Mouse (Mus musculus) neutrophil, adult 83 days (primary cell): ENCODE measurements around the gene Exosc3. TPM values are rescaled to one million over a fixed set of nuclear protein-coding genes. Genes with fewer than 3 reads are reported as not detected.

Experiments used
- total RNA-seq, 2 experiments: library from RNA; stranded (reverse); gene quantifications; one replicate each; pipeline ENCODE4 v1.2.4; 2023

The Exosc3 gene
- 10 to 100 TPM; 20.7 to 21.4 TPM for total RNA-seq

DNA sequence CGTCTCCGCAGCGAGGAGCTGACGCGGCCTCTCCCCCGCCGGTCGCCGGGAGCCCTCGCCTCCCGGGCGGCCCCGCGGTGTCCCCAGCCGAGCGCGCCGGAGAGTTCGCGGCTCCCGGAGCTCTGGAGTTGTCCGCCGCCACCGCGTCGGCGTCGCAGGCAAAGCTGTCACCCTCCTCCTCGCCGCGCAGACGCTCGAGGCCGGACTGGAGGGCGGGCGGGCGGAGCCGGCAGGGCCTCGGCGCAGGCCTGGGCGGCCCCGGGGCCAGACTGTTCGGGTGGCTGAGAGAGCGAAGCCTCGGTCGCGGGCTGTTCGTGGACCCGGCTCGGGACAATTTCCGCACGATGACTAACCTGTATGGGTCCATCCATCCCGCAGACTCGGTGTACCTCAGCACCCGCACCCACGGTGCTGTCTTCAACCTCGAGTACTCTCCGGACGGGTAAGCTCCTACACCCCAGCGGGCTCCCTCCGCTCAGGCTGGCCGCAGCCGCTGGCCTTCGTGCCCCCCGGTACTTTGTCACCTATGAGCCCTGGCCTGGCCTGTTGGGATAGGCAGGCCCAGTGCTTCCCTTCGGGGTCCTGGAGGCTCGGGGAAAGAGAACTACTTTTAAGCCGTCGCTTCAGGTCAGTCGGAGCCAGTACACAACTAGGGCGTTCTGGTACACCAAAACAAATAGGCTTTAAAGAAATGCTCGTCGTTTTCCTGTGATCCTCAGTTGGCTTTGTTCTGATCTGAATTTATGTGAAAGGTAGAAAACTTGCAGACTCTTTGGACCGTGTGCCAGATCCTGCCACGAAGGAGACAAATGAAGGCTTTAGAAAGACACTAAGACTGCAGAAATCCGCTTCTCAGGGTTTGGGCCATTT, at the start of gene Exosc3:
TSS of gene Exosc3 (minus strand) at position 447 of the 870 bp plus-strand sequence.

DNA sequence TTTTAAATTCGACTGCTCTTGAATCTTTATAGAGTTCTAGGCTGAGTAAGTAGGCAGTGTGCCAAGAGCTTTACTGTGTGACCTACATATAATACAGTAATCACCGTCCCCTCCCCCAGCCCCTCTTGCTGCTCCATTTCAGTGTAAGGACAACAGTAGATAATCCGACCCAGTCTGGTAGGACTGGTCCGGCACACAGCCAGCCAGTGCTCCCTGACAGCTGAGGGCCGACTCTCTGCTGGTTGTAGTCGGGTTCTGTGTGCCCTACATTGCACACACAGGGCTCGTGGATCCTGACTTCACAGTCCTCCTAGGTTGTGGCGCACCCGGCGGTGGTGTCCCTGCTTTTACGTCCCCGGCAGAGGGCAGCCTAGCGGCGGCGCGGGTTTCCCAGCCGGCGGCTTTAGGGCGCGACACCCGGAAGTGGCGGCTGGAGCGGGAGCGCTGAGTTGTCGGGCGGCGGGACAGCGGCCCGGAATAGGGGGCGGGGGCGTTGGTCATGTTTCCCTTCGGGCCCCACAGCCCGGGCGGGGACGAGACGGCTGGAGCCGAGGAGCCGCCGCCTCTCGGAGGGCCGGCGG, 773 bp downstream of the Exosc3 start, which contains the start of gene Dcaf10:
TSS of gene Dcaf10 (plus strand) at position 433 of the 581 bp plus-strand sequence.

GRCm38 (mm10) chr4:45296662-45297564, 45.6 kb downstream of the Exosc3 start, which contains the start of gene Trmt10b:
Trmt10b (plus strand) TSS chr4:45297127.

Other genes starting within 250 kb of the Exosc3 start
- 10 to 100 TPM; 27.9 to 32.6 TPM for gene Tomm5, start 234.6 kb downstream of the Exosc3 start, total RNA-seq
- gene Frmpd1, start 157.9 kb downstream of the Exosc3 start, total RNA-seq: under 1 TPM; 0.07 to 0.09 TPM
- 1 to 10 TPM; 3.6 to 5.7 TPM for gene Trmt10b, start 45.6 kb downstream of the Exosc3 start, total RNA-seq
- gene Dcaf10, start 631 bp downstream of the Exosc3 start, total RNA-seq: 10 to 100 TPM; 14.9 to 17.8 TPM
- gene Slc25a51, start 66.0 kb upstream of the Exosc3 start, total RNA-seq: 10 to 100 TPM; 49.1 to 53.8 TPM
- gene Shb, start 189.7 kb upstream of the Exosc3 start, total RNA-seq: 1 to 10 TPM; 3.1 to 3.5 TPM